Mouse (Mus musculus): ENCODE measurements at regions not wholly inside any gene's neighbourhood (a gene's known extent, or its start where the extent isn't known, plus 50 kb on each side); places are given as distances from the start of the nearest gene placed in this dataset.

- DNase-seq (ENCODE audit: extremely low read depth): no peak
- in situ Hi-C loops (cut with MboI; ENCODE audit: low pct_ligation_motif_present, low pct_unique_long_range_greater_than_20kb, low sequenced_read_pairs): no loop called here
- no peaks in the 10 kb centered on the region for H3K79me2 ChIP-seq (replicated peaks; ENCODE audit: control insufficient read depth, extremely low read depth, insufficient read depth, poor library complexity, severe bottlenecking)
- TF ChIP-seq E2F4 (IDR thresholded peaks at IDR 0.05; ENCODE audit: insufficient replicate concordance, low read depth, low read length): no peak
- no peak for TF ChIP-seq ZMIZ1 (IDR thresholded peaks at IDR 0.05; ENCODE audit: low read depth, low read length)
- no peak for TF ChIP-seq SIN3A (IDR thresholded peaks at IDR 0.05; ENCODE audit: low read length)
- no peak for TF ChIP-seq ZC3H11A (IDR thresholded peaks at IDR 0.05; ENCODE audit: low read depth, low read length)
- no peak for TF ChIP-seq MXI1 (IDR thresholded peaks at IDR 0.05; ENCODE audit: low read depth, low read length)
- no peak for TF ChIP-seq POLR2AphosphoS2 (IDR thresholded peaks at IDR 0.05; ENCODE audit: low read depth, low read length)
- no peak for TF ChIP-seq CHD1 (IDR thresholded peaks at IDR 0.05; ENCODE audit: low read depth, low read length)
- no peak for TF ChIP-seq IRF4 (IDR thresholded peaks at IDR 0.05; ENCODE audit: low read depth, low read length)
- TF ChIP-seq RCOR1 (conservative IDR thresholded peaks at IDR 0.05; ENCODE audit: low read depth, low read length): no peak
- no peak for TF ChIP-seq KAT2A (IDR thresholded peaks at IDR 0.05; ENCODE audit: insufficient replicate concordance, low read length)
- H3K36me3 ChIP-seq (replicated peaks in 1 of 2; ENCODE audit: control insufficient read depth in 1 of 2, insufficient read depth in 1 of 2, low read length in 1 of 2): no peaks in the 10 kb centered on the region
- no peak overlapping the region for H3K27ac ChIP-seq (ENCODE audit: insufficient read depth, low read depth)
- H3K4me3 ChIP-seq (replicated peaks in 1 of 3; ENCODE audit: low read depth in 2 of 3, low read length in 2 of 3, poor library complexity in 1 of 3): no peak overlapping the region
- H3K9me3 ChIP-seq (replicated peaks; ENCODE audit: low read length): peaks cover 22% of the 10 kb centered on the region
- dilution Hi-C loops (cut with MboI; ENCODE audit: extremely low pct_ligation_motif_present, extremely low pct_unique_long_range_greater_than_20kb, low sequenced_read_pairs): no loop called here
- no peak overlapping the region for H3K9ac ChIP-seq (ENCODE audit: insufficient read depth, low read depth)
- no peak overlapping the region for H3K4me2 ChIP-seq (ENCODE audit: insufficient read depth, low read depth, poor library complexity, severe bottlenecking)
- no peaks in the 10 kb centered on the region for H3K27me3 ChIP-seq (replicated peaks)
- H3K4me1 ChIP-seq (ENCODE audit: control insufficient read depth in 1 of 2, insufficient read depth in 2 of 2): no peaks in the 10 kb centered on the region
Observed at GRCm38 (mm10) chr2:116399966-116400365, 334.3 kb upstream of the Meis2 start.

GRCm38 (mm10) chr2:116368811-116369210, 303.2 kb upstream of the Meis2 start:
- Histone ChIP-seq H3K4me3 (replicated peaks in 1 of 3; ENCODE audit: low read depth in 2 of 3, low read length in 2 of 3, poor library complexity in 1 of 3) (no peak overlapping the region), H3K27me3 (replicated peaks) (no peaks in the 10 kb centered on the region), H3K36me3 (replicated peaks in 1 of 2; ENCODE audit: control insufficient read depth in 1 of 2, insufficient read depth in 1 of 2, low read length in 1 of 2) (no peaks in the 10 kb centered on the region), H3K9ac (ENCODE audit: insufficient read depth, low read depth) (no peak overlapping the region), H3K4me1 (ENCODE audit: control insufficient read depth in 1 of 2, insufficient read depth in 2 of 2) (no peaks in the 10 kb centered on the region), H3K27ac (ENCODE audit: insufficient read depth, low read depth) (no peak overlapping the region), H3K79me2 (replicated peaks; ENCODE audit: control insufficient read depth, extremely low read depth, insufficient read depth, poor library complexity, severe bottlenecking) (no peaks in the 10 kb centered on the region), H3K4me2 (ENCODE audit: insufficient read depth, low read depth, poor library complexity, severe bottlenecking) (no peak overlapping the region), H3K9me3 (replicated peaks; ENCODE audit: low read length) (peaks cover 23% of the 10 kb centered on the region)
- dilution Hi-C loops (cut with MboI; ENCODE audit: extremely low pct_ligation_motif_present, extremely low pct_unique_long_range_greater_than_20kb, low sequenced_read_pairs): no loop called here
- TF ChIP-seq MAFK (IDR thresholded peaks at IDR 0.05; ENCODE audit: insufficient replicate concordance, low read length) (no peak), POLR2A (IDR thresholded peaks at IDR 0.05; ENCODE audit: low read depth, low read length) (no peak), CTCF (conservative IDR thresholded peaks at IDR 0.05 in 1 of 2, IDR thresholded peaks at IDR 0.05 in 1 of 2; ENCODE audit: low read depth in 2 of 2, low read length in 2 of 2) (no peak), TCF12 (IDR thresholded peaks at IDR 0.05; ENCODE audit: low read depth, low read length) (no peak), CHD2 (IDR thresholded peaks at IDR 0.05; ENCODE audit: low read length) (no peak), SIN3A (IDR thresholded peaks at IDR 0.05; ENCODE audit: low read length) (no peak), USF1 (IDR thresholded peaks at IDR 0.05; ENCODE audit: low read depth, low read length) (no peak), USF2 (conservative IDR thresholded peaks at IDR 0.05; ENCODE audit: low read depth, low read length) (no peak), MEF2A (IDR thresholded peaks at IDR 0.05; ENCODE audit: borderline replicate concordance, low read depth, low read length) (no peak), ZC3H11A (IDR thresholded peaks at IDR 0.05; ENCODE audit: low read depth, low read length) (no peak), PAX5 (IDR thresholded peaks at IDR 0.05; ENCODE audit: low read length) (no peak), ELF1 (IDR thresholded peaks at IDR 0.05; ENCODE audit: low read depth, low read length) (no peak), TBP (conservative IDR thresholded peaks at IDR 0.05; ENCODE audit: low read depth, low read length) (no peak)
- DNase-seq (ENCODE audit: extremely low read depth): no peak
- in situ Hi-C loops (cut with MboI; ENCODE audit: low pct_ligation_motif_present, low pct_unique_long_range_greater_than_20kb, low sequenced_read_pairs): no loop called here
